Mouse (Mus musculus): ENCODE measurements around the gene Ltc4s. TPM values are rescaled to one million over a fixed set of nuclear protein-coding genes. Genes with fewer than 3 reads are reported as not detected.

Gene Ltc4s
- total and polyA plus RNA-seq, 3 experiments: 0.47 to 2.0 (median 1.4) TPM

DNA sequence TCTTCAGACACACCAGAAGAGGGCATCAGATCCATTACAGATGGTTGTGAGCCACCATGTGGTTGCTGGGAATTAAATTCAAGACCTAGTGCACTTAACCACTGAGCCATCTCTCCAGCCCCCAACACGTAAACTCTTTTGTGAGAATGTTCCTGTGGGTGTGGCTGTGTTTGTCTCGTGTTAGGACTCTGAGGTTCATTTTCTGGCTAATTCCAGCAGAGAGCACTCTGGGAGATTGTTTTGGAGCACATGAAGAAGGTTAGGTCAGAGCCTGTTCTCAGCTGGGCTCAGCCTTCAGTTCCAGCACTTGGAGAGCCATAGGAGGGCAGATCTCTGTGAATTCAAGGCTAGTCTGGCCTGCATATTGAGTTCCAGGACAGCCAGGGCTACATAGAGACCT is 18.6 kb downstream of the Ltc4s start:
- Histone ChIP-seq H3K4me1 (ENCODE audit: control insufficient read depth in 1 of 2, insufficient read depth in 2 of 2) (peaks cover 22 to 64% of the 10 kb centered on the region in 2 experiments), H3K9ac (ENCODE audit: insufficient read depth, low read depth) (no peak overlapping the region), H3K79me2 (replicated peaks; ENCODE audit: control insufficient read depth, extremely low read depth, insufficient read depth, poor library complexity, severe bottlenecking) (no peaks in the 10 kb centered on the region), H3K27me3 (replicated peaks) (no peaks in the 10 kb centered on the region), H3K4me3 (replicated peaks in 1 of 3; ENCODE audit: low read depth in 2 of 3, low read length in 2 of 3, poor library complexity in 1 of 3) (no peak overlapping the region), H3K4me2 (ENCODE audit: insufficient read depth, low read depth, poor library complexity, severe bottlenecking) (no peak overlapping the region), H3K36me3 (replicated peaks in 1 of 2; ENCODE audit: control insufficient read depth in 1 of 2, insufficient read depth in 1 of 2, low read length in 1 of 2) (peaks cover 0 to 15% of the 10 kb centered on the region in 2 experiments), H3K9me3 (replicated peaks; ENCODE audit: low read length) (no peaks in the 10 kb centered on the region), H3K27ac (ENCODE audit: insufficient read depth, low read depth) (no peak overlapping the region)
- no peak for DNase-seq (ENCODE audit: extremely low read depth)
- dilution Hi-C loops (cut with MboI; ENCODE audit: extremely low pct_ligation_motif_present, extremely low pct_unique_long_range_greater_than_20kb, low sequenced_read_pairs): no loop called here
- in situ Hi-C loops (cut with MboI; ENCODE audit: low pct_ligation_motif_present, low pct_unique_long_range_greater_than_20kb, low sequenced_read_pairs): loop anchor here (10.0 kb wide), 2 partner anchors 145 to 235 kb away; no protein-coding TSS in a partner anchor
- TF ChIP-seq RAD21 (IDR thresholded peaks at IDR 0.05; ENCODE audit: low read depth, low read length): peak; percentile 2
- TF ChIP-seq GABPA (IDR thresholded peaks at IDR 0.05; ENCODE audit: insufficient replicate concordance, low read depth, low read length): no peak
- peak in 1 of 2 experiments; percentile 50; a peak in 2 of 4 replicates for TF ChIP-seq CTCF (conservative IDR thresholded peaks at IDR 0.05 in 1 of 2, IDR thresholded peaks at IDR 0.05 in 1 of 2; ENCODE audit: low read depth in 2 of 2, low read length in 2 of 2)
- 0 out of 2 replicates have a peak, but pooled peaks have one; percentile 41 for TF ChIP-seq MYC (IDR thresholded peaks at IDR 0.05; ENCODE audit: low read depth, low read length)

DNA sequence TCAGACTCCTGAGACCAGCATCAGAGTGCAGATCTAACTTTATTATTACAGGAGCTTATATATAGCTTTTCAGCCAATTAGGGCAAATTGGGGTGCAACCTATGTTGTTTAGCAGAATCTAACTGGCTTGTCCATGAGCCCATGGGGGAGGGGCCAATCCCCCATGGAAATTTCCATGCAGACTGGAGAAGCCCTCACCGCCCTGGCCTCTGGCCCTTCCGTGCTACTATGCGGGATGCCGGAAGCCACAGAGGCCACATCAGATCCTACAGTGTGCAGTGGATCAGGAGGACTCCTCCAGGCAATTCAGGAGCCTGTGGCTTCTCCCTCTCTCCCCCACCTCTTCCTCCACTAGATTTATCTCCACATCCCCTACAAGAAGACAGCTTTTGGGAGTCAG is 20.6 kb downstream of the Ltc4s start:
- in situ Hi-C loops (cut with MboI; ENCODE audit: low pct_ligation_motif_present, low pct_unique_long_range_greater_than_20kb, low sequenced_read_pairs): no loop called here
- Histone ChIP-seq H3K36me3 (replicated peaks in 1 of 2; ENCODE audit: control insufficient read depth in 1 of 2, insufficient read depth in 1 of 2, low read length in 1 of 2) (peaks cover 0 to 15% of the 10 kb centered on the region in 2 experiments), H3K79me2 (replicated peaks; ENCODE audit: control insufficient read depth, extremely low read depth, insufficient read depth, poor library complexity, severe bottlenecking) (no peaks in the 10 kb centered on the region), H3K4me1 (ENCODE audit: control insufficient read depth in 1 of 2, insufficient read depth in 2 of 2) (peaks cover 23 to 67% of the 10 kb centered on the region in 2 experiments), H3K4me3 (replicated peaks in 1 of 3; ENCODE audit: low read depth in 2 of 3, low read length in 2 of 3, poor library complexity in 1 of 3) (no peak overlapping the region), H3K27me3 (replicated peaks) (no peaks in the 10 kb centered on the region), H3K4me2 (ENCODE audit: insufficient read depth, low read depth, poor library complexity, severe bottlenecking) (no peak overlapping the region), H3K9ac (ENCODE audit: insufficient read depth, low read depth) (no peak overlapping the region), H3K9me3 (replicated peaks; ENCODE audit: low read length) (no peaks in the 10 kb centered on the region), H3K27ac (ENCODE audit: insufficient read depth, low read depth) (no peak overlapping the region)
- DNase-seq (ENCODE audit: extremely low read depth): no peak
- TF ChIP-seq MYC (IDR thresholded peaks at IDR 0.05; ENCODE audit: low read depth, low read length) (no peak), JUN (IDR thresholded peaks at IDR 0.05; ENCODE audit: insufficient read depth, low read depth, low read length) (no peak), ZMIZ1 (IDR thresholded peaks at IDR 0.05; ENCODE audit: low read depth, low read length) (no peak), MAX (IDR thresholded peaks at IDR 0.05; ENCODE audit: low read length) (no peak), MXI1 (IDR thresholded peaks at IDR 0.05; ENCODE audit: low read depth, low read length) (no peak), EP300 (IDR thresholded peaks at IDR 0.05; ENCODE audit: low read length) (no peak), ZKSCAN1 (IDR thresholded peaks at IDR 0.05; ENCODE audit: borderline replicate concordance, low read depth, low read length) (no peak), RCOR1 (conservative IDR thresholded peaks at IDR 0.05; ENCODE audit: low read depth, low read length) (no peak), ELF1 (IDR thresholded peaks at IDR 0.05; ENCODE audit: low read depth, low read length) (no peak), SMC3 (IDR thresholded peaks at IDR 0.05; ENCODE audit: low read depth, low read length) (no peak), USF1 (IDR thresholded peaks at IDR 0.05; ENCODE audit: low read depth, low read length) (no peak), JUND (conservative IDR thresholded peaks at IDR 0.05; ENCODE audit: low read depth, low read length) (no peak), ZC3H11A (IDR thresholded peaks at IDR 0.05; ENCODE audit: low read depth, low read length) (no peak), IRF4 (IDR thresholded peaks at IDR 0.05; ENCODE audit: low read depth, low read length) (no peak), CTCF (conservative IDR thresholded peaks at IDR 0.05 in 1 of 2, IDR thresholded peaks at IDR 0.05 in 1 of 2; ENCODE audit: low read depth in 2 of 2, low read length in 2 of 2) (no peak), POLR2AphosphoS2 (IDR thresholded peaks at IDR 0.05; ENCODE audit: low read depth, low read length) (no peak), TBP (conservative IDR thresholded peaks at IDR 0.05; ENCODE audit: low read depth, low read length) (no peak)
- dilution Hi-C loops (cut with MboI; ENCODE audit: extremely low pct_ligation_motif_present, extremely low pct_unique_long_range_greater_than_20kb, low sequenced_read_pairs): no loop called here
